Mouse (Mus musculus): ENCODE data around the gene Tbcb.

DNA sequence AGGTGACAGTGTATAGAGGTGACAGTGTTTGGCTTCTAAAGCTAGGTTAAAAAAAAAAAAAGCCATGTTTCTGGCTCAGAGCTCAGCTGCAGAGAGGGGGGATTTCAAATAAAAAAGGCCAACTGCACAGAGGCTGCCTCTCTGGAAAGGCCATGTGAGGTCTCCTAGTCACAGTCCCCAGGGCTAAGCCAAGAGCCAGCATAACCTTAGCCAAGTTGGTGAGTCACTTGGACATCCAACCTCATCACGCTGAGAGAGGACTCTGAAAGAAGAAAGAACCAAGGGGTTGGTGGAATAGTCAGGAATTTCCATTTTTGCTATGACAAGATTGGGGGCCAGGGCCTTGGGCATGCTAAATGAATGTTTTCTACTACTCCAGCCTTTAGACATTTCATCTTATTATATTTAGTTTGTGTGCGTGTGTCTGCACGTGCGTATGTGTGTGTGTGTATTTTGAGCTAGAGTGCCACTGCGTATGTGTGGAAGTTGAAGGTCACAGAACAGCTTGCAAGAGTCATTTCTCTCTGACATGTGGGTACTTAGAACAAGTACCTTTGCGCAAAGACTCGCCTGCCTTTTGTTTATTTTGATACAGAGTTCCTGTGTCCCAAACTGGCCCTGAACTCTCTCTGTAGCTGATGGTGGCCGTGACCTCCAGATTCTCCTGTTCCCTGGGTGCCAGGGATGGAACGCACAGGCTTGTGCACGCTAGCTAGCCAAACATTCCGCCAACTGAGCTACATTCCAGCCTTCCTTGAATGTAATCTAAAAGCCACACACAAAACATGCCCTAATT, 29.0 kb downstream of the Tbcb start:
- TF ChIP-seq CTCF (IDR thresholded peaks at IDR 0.05; ENCODE audit: extremely low read depth, insufficient read depth, low read length): no peak
- no peak for TF ChIP-seq POLR2A (IDR thresholded peaks at IDR 0.05; ENCODE audit: extremely low read depth, insufficient read depth, low read length)
